Mouse (Mus musculus): ENCODE data around the gene Ssr3. TPM values are rescaled to one million over a fixed set of nuclear protein-coding genes. Genes with fewer than 3 reads are reported as not detected.

The Ssr3 gene
- 93.5 and 97.7 TPM in 2 replicates for polyA plus RNA-seq (2012; rRNA removed)

GRCm38 (mm10) chr3:65392421-65392817 is at the start of gene Ssr3:
Ssr3 (minus strand) TSS chr3:65392623.

Other genes starting within 250 kb of the Ssr3 start
- 2.3 and 2.5 TPM in 2 replicates for gene Tiparp, start 135.8 kb upstream of the Ssr3 start, polyA plus RNA-seq (2012; rRNA removed)

Data from liver, embryonic 18 days (tissue).